Mouse (Mus musculus): ENCODE measurements around the gene Mptx2.

DNA sequence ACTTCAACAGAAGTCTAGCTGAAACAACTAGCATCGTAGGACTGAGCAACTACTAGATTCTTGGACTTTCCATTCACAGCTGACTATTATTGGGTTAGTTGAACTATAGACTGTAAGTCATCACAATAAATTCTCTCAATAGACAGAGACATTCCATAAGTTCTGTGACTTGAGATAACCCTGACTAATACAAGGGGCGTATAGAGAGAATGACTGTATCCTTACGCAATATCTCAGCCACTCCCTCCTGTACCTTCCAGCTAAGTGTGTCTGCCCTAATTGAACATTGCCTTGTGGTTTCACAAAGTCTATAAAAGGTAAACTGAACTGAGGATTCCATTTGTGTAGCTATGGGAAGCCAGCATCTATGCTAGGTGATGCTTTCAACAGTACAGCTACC is 27.7 kb downstream of the Mptx2 start:
- TF ChIP-seq RAD21 (IDR thresholded peaks at IDR 0.05; ENCODE audit: low read depth, low read length) (no peak), CHD1 (IDR thresholded peaks at IDR 0.05; ENCODE audit: low read depth, low read length) (no peak), POLR2A (IDR thresholded peaks at IDR 0.05; ENCODE audit: control insufficient read depth in 1 of 2, insufficient read depth in 1 of 2, low read depth in 1 of 2, low read length in 2 of 2, poor library complexity in 1 of 2) (no peak), ZMIZ1 (IDR thresholded peaks at IDR 0.05; ENCODE audit: low read depth, low read length) (no peak), ZNF384 (IDR thresholded peaks at IDR 0.05; ENCODE audit: low read depth, low read length) (no peak), SMC3 (IDR thresholded peaks at IDR 0.05; ENCODE audit: low read depth, low read length) (no peak), EP300 (IDR thresholded peaks at IDR 0.05; ENCODE audit: low read depth in 1 of 2, low read length in 2 of 2) (no peak), GATA1 (IDR thresholded peaks at IDR 0.05; ENCODE audit: low read depth, low read length) (no peak), CTCF (IDR thresholded peaks at IDR 0.05 in 2 of 3, conservative IDR thresholded peaks at IDR 0.05 in 1 of 3; ENCODE audit: control insufficient read depth in 1 of 3, insufficient read depth in 1 of 3, low read depth in 2 of 3, low read length in 3 of 3, poor library complexity in 1 of 3, severe bottlenecking in 1 of 3) (no peak), HCFC1 (IDR thresholded peaks at IDR 0.05; ENCODE audit: low read depth, low read length) (no peak), MAFK (IDR thresholded peaks at IDR 0.05; ENCODE audit: borderline replicate concordance, low read depth, low read length) (no peak), ZKSCAN1 (IDR thresholded peaks at IDR 0.05; ENCODE audit: low read depth, low read length) (no peak), USF1 (IDR thresholded peaks at IDR 0.05; ENCODE audit: low read depth, low read length) (no peak), JUND (IDR thresholded peaks at IDR 0.05; ENCODE audit: low read depth, low read length) (no peak)
